Mouse (Mus musculus) small intestine, adult 2 months (tissue): ENCODE data around the gene Pcx.

Source experiments
- CTCF ChIP-seq: fragments of 200-500 bp; IDR thresholded peaks from 2 replicates; pipeline ENCODE4 v1.5.1; 2012; ENCODE audit warnings: low read depth, mild to moderate bottlenecking, control low read depth, inconsistent platforms, low read length, moderate library complexity, mixed read lengths; ENCODE audit not compliant: insufficient replicate concordance, insufficient read length; ENCODE audit errors: extremely low read depth
- POLR2A ChIP-seq: fragments of 200-500 bp; IDR thresholded peaks from 2 replicates; pipeline ENCODE4 v1.6.1; 2012; ENCODE audit warnings: low read depth, mild to moderate bottlenecking, control low read depth, inconsistent platforms, low read length, moderate library complexity

- peak; percentile 15; the same call in 1 of the 2 replicates for TF ChIP-seq CTCF
- no peak for TF ChIP-seq POLR2A
These were observed 156.5 kb downstream of the Pcx start for GRCm38 (mm10) chr19:4666815-4667214.
